Mouse (Mus musculus): ENCODE data around the gene Pde11a. TPM values are rescaled to one million over a fixed set of nuclear protein-coding genes. Genes with fewer than 3 reads are reported as not detected.
A peak's percentile ranks its signal among the peaks of the same experiment; 100 is the strongest.

Gene Pde11a
- polyA plus RNA-seq, 1 experiment from 2014 or later = 0.89 TPM

- no peak overlapping the region for H3K4me3 ChIP-seq (replicated peaks; ENCODE audit: low read depth, low read length)
Observed at GRCm38 (mm10) chr2:75974131-75974530, 364.4 kb downstream of the Pde11a start.

GRCm38 (mm10) chr2:75964972-75965371 is 373.6 kb downstream of the Pde11a start:
- Histone ChIP-seq H3K27ac (no peak overlapping the region), H3K4me2 (ENCODE audit: low read length) (peak overlapping the region; percentile 51), H3K36me3 (ENCODE audit: insufficient read depth, low read length) (no peaks in the 10 kb centered on the region), H3K27me3 (ENCODE audit: insufficient read depth, low read length) (no peaks in the 10 kb centered on the region), H3K4me1 (replicated peaks; ENCODE audit: insufficient read depth, low read length) (peaks cover 15% of the 10 kb centered on the region), H3K9ac (ENCODE audit: low read depth, low read length) (0 out of 2 replicates have a peak overlapping the region, but pooled peaks have one; percentile 36), H3K9me3 (replicated peaks; ENCODE audit: low read length) (no peaks in the 10 kb centered on the region), H3K4me3 (replicated peaks; ENCODE audit: low read depth, low read length) (peak overlapping the region; percentile 18; the same call in 1 of the 2 replicates)
- WGBS = 17% methylated on average over 5 of the region's 5 CpGs
- ATAC-seq (replicated peaks; ENCODE audit: low FRiP score, low read depth) = no peak
- TF ChIP-seq CTCF (IDR thresholded peaks at IDR 0.05; ENCODE audit: low read depth) = peak; percentile 75
- peak; percentile 89 for DNase-seq (ENCODE audit: low spot score)

More at GRCm38 (mm10) chr2:75974131-75974530, 364.4 kb downstream of the Pde11a start:
- Histone ChIP-seq H3K27me3 (ENCODE audit: insufficient read depth, low read length) (no peaks in the 10 kb centered on the region), H3K4me2 (ENCODE audit: low read length) (no peak overlapping the region), H3K27ac (no peak overlapping the region), H3K36me3 (ENCODE audit: insufficient read depth, low read length) (no peaks in the 10 kb centered on the region), H3K9me3 (replicated peaks; ENCODE audit: low read length) (no peaks in the 10 kb centered on the region), H3K4me1 (replicated peaks; ENCODE audit: insufficient read depth, low read length) (no peaks in the 10 kb centered on the region), H3K9ac (ENCODE audit: low read depth, low read length) (no peak overlapping the region)
- TF ChIP-seq CTCF (IDR thresholded peaks at IDR 0.05; ENCODE audit: low read depth) = no peak
- DNase-seq (ENCODE audit: low spot score) (no peak), ATAC-seq (replicated peaks; ENCODE audit: low FRiP score, low read depth) (no peak)
- WGBS = 65% methylated on average over 9 of the region's 9 CpGs

- no peak; the same call in 1 of the 2 replicates for ATAC-seq (replicated peaks; ENCODE audit: low FRiP score, low read depth)
- 11% methylated on average over 14 of the region's 14 CpGs for WGBS
- DNase-seq (ENCODE audit: low spot score) = peak; percentile 87
- peak overlapping the region; percentile 51 for H3K4me2 ChIP-seq (ENCODE audit: low read length)
- peaks cover 16% of the 10 kb centered on the region for H3K4me1 ChIP-seq (replicated peaks; ENCODE audit: insufficient read depth, low read length)
- H3K27ac ChIP-seq = no peak overlapping the region
- 0 out of 2 replicates have a peak overlapping the region, but pooled peaks have one; percentile 36 for H3K9ac ChIP-seq (ENCODE audit: low read depth, low read length)
- TF ChIP-seq CTCF (IDR thresholded peaks at IDR 0.05; ENCODE audit: low read depth) = peak; percentile 75
- H3K27me3 ChIP-seq (ENCODE audit: insufficient read depth, low read length) = no peaks in the 10 kb centered on the region
- peak overlapping the region; percentile 18; the same call in 1 of the 2 replicates for H3K4me3 ChIP-seq (replicated peaks; ENCODE audit: low read depth, low read length)
- H3K9me3 ChIP-seq (replicated peaks; ENCODE audit: low read length) = no peaks in the 10 kb centered on the region
- H3K36me3 ChIP-seq (ENCODE audit: insufficient read depth, low read length) = no peaks in the 10 kb centered on the region
Observed at GRCm38 (mm10) chr2:75964512-75964911, 374.1 kb downstream of the Pde11a start.

- WGBS = 68% methylated on average over 5 of the region's 5 CpGs
- DNase-seq (ENCODE audit: low spot score) = no peak
- Histone ChIP-seq H3K27me3 (ENCODE audit: insufficient read depth, low read length) (no peaks in the 10 kb centered on the region), H3K4me1 (replicated peaks; ENCODE audit: insufficient read depth, low read length) (peaks cover 20% of the 10 kb centered on the region), H3K4me2 (ENCODE audit: low read length) (peak overlapping the region; percentile 51; the same call in 1 of the 2 replicates), H3K27ac (no peak overlapping the region), H3K9me3 (replicated peaks; ENCODE audit: low read length) (no peaks in the 10 kb centered on the region), H3K9ac (ENCODE audit: low read depth, low read length) (no peak overlapping the region), H3K4me3 (replicated peaks; ENCODE audit: low read depth, low read length) (no peak overlapping the region), H3K36me3 (ENCODE audit: insufficient read depth, low read length) (no peaks in the 10 kb centered on the region)
- no peak for ATAC-seq (replicated peaks; ENCODE audit: low FRiP score, low read depth)
- TF ChIP-seq CTCF (IDR thresholded peaks at IDR 0.05; ENCODE audit: low read depth) = no peak
Observed at GRCm38 (mm10) chr2:75964051-75964450, 374.5 kb downstream of the Pde11a start.

- Histone ChIP-seq H3K4me3 (replicated peaks; ENCODE audit: low read depth, low read length) (no peak overlapping the region), H3K9me3 (replicated peaks; ENCODE audit: low read length) (no peaks in the 10 kb centered on the region), H3K9ac (ENCODE audit: low read depth, low read length) (0 out of 2 replicates have a peak overlapping the region, but pooled peaks have one; percentile 13), H3K4me2 (ENCODE audit: low read length) (no peak overlapping the region), H3K27ac (no peak overlapping the region), H3K4me1 (replicated peaks; ENCODE audit: insufficient read depth, low read length) (peaks cover 21% of the 10 kb centered on the region), H3K27me3 (ENCODE audit: insufficient read depth, low read length) (no peaks in the 10 kb centered on the region), H3K36me3 (ENCODE audit: insufficient read depth, low read length) (no peaks in the 10 kb centered on the region)
- WGBS = 77% methylated on average over 10 of the region's 10 CpGs
- no peak for TF ChIP-seq CTCF (IDR thresholded peaks at IDR 0.05; ENCODE audit: low read depth)
- ATAC-seq (replicated peaks; ENCODE audit: low FRiP score, low read depth) (no peak), DNase-seq (ENCODE audit: low spot score) (no peak)
Observed at GRCm38 (mm10) chr2:75963211-75963840, 375.2 kb downstream of the Pde11a start.

GRCm38 (mm10) chr2:75960366-75961330 is 377.9 kb downstream of the Pde11a start:
- Histone ChIP-seq H3K27ac (peak overlapping the region; percentile 15), H3K4me2 (ENCODE audit: low read length) (peak overlapping the region; percentile 2; the same call in 1 of the 2 replicates), H3K9me3 (replicated peaks; ENCODE audit: low read length) (no peaks in the 10 kb centered on the region), H3K4me1 (replicated peaks; ENCODE audit: insufficient read depth, low read length) (peaks cover 21% of the 10 kb centered on the region), H3K9ac (ENCODE audit: low read depth, low read length) (no peak overlapping the region; the same call in 1 of the 2 replicates), H3K36me3 (ENCODE audit: insufficient read depth, low read length) (no peaks in the 10 kb centered on the region), H3K27me3 (ENCODE audit: insufficient read depth, low read length) (no peaks in the 10 kb centered on the region), H3K4me3 (replicated peaks; ENCODE audit: low read depth, low read length) (no peak overlapping the region)
- peak; percentile 30; the same call in 1 of the 2 replicates for TF ChIP-seq CTCF (IDR thresholded peaks at IDR 0.05; ENCODE audit: low read depth)
- WGBS = 44% methylated on average over 15 of the region's 15 CpGs
- DNase-seq (ENCODE audit: low spot score) (peak; percentile 75), ATAC-seq (replicated peaks; ENCODE audit: low FRiP score, low read depth) (peak; percentile 45; the same call in 1 of the 2 replicates)
